Mouse (Mus musculus) fat pad, adult 2 months (tissue): ENCODE measurements at regions not wholly inside any gene's neighbourhood (a gene's known extent, or its start where the extent isn't known, plus 50 kb on each side); places are given as distances from the start of the nearest gene placed in this dataset.

ENCODE experiments used
- DNase-seq: peaks from one replicate; pipeline ENCODE4 v3.0.0-alpha.2; 2011; ENCODE audit warnings: low read depth, low spot score; ENCODE audit errors: extremely low read depth

DNA sequence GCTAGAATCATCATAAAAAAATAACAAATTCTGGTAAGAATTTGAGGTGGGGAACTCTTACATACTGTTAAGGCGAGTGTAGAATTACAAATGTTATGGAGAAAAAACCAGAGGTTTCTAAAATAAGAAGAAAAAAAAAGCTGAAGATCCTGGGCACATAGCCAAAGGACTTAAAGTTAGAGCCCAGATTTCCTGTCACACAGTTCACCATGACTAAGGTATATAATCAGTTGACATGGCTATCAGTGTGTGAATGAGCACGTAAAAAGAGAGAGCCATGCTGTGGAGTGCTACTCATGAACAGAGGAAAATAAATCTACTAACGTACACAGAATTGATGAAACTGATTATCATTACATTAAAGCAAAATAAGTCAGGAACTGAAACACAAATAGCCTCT, 715.1 kb downstream of the Pdcd6ip start:
- no peak for DNase-seq

- DNase-seq = no peak
These were observed 724.7 kb downstream of the Pdcd6ip start for GRCm38 (mm10) chr9:112983353-112983752.

DNA sequence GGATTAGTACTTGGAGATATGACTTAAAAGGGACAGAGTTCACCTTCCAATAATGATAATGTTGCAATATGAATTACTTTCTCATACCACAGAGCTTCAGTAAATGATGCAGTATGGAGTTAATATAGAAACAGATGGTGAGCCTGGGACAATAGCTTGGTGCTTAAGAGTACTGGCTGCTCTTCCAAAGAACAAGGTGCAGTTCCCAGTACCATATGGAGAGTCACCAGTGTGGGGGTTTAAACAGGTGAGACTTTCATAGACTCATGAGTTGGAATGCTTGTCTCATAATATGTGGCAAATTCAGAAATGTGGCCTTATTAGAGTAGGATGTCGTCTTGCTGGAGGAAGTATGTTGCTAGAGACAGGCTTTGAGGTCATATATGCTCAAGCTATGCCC, 715.8 kb upstream of the Arpp21 start:
- no peak for DNase-seq

DNA sequence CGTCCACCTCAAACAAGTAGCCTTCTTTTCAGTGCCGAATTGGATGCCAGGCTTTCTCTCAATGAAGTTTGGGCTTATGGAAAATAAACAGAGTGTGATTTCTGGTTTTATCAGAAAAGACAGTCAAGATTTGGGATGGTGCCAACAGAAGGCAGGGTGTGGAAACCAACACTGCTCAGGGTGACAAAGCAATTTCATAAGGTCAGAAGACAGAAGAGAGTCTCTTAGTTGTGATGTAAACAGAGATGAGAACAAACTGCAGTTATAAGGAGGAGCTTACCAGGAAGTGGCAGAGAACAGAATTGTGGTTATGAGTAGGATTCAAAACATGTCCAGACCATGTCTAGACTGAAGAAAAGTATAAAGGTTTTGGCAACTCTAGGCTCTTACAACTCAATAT, 714.3 kb upstream of the Arpp21 start:
- DNase-seq = peak; percentile 33

DNA sequence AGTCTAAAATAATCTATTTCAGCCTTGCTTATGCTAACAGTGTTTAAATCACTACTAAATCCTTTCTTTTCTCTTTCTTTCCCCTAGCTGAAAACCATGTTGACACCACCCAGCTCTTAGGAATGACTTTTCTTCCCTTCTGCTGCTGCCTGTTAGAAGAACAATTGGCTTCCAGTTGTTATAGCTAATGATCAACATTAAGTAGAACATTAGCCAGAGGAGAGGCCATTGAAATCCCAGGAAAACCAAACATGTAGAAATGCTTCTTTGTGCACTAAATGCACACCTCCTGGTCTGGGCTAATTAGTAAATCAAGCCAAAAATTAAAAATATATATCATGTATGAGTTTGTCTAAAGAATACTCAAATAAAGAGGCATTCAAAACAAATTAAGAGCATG, 703.0 kb upstream of the Arpp21 start:
- DNase-seq = no peak

DNA sequence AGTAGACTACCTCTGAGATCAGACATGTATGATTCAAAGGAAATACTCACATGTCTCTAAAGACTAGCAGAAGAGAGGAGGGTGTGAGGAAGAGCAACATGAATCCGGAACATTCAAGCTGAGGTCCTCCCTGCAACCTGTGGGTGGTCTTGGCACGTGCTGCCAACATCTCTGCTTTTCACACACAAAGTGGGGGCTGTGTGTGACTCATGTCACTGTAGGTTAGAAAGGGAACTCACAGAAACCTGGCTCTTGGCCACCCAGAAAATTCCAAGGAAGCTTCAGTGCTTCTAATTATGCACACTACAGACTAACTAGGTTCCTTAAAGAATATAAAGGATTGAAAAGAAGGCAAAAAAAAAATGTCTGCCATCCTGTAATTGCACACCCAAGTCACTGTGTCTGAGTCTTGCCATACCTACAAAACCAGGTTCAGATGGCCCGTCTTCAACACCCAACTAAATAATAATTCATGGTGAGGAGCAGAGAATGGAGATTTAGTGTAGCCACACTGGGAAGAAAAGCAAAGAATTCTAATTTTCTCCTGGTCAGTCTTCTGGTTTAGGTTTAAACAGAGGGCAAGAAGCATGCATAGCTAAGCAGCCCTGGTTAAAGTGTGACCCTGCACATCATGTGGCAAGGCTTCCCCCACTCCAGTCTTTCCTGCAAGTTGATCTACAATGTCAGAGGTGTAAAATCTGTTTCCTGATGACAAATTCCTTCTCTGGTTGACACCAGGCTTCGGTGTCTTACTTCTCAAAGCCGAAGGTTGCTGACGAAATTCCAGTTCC, 673.8 kb upstream of the Arpp21 start:
- DNase-seq = no peak

DNA sequence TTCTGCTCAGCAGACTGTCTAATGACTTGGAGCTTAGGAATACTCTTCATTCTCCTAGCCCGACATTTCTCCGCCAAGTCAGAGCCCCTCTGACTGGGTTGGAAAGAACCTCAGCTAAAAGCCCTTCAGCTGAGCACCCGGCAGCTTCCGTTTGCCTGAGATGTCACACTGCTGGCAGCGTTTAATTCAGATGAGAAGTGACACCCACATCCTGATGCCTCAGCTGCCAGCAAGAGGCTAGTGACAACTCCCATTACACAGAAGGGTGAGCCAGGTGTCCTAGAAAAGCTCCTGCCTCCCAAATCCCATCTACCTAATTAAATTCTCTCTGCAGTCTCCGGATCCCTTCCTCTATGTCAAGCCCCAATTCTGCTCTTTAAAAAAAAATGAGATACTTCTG, 670.2 kb upstream of the Arpp21 start:
- no peak for DNase-seq

DNA sequence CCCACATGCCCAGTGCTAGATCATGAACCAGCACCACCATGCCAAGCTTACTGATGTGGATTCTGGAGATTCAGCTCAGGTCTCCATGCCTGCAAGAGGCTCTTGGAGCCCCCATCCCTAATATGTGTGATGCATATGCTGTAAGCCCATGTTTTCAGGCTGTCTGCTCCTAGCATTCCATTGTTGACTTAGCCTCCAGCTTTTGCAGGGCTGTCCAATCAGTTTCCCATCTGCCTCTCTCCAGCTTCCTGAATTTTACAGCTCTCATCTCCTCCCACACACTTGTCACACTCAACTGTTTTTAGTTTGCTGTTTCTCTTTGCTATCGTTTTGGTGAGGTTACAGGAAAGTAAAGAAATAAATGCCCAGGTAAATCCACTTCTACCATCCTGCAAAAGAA, 629.2 kb upstream of the Arpp21 start:
- no peak for DNase-seq

DNA sequence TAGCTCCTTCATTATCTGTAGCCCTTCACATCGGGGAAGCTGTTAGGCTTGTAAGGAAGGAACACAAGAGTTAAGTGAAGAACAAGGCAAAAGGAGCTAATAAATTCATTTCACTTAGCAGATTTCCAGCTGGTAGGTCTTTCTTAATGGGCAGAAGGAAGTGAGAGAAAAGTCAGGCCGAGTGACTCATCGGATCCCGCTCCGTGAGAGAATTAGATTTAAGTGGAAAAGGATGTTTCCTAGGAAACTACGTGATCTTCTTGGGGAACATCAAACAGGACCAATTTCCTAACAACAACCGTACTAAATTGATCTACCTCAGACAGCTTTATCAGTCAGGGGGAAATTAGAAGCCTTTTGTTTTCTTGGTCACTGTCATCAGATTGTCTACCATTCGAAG, 625.4 kb upstream of the Arpp21 start:
- DNase-seq = no peak

GRCm38 (mm10) chr9:112860307-112860893, 624.7 kb upstream of the Arpp21 start:
- no peak for DNase-seq

DNA sequence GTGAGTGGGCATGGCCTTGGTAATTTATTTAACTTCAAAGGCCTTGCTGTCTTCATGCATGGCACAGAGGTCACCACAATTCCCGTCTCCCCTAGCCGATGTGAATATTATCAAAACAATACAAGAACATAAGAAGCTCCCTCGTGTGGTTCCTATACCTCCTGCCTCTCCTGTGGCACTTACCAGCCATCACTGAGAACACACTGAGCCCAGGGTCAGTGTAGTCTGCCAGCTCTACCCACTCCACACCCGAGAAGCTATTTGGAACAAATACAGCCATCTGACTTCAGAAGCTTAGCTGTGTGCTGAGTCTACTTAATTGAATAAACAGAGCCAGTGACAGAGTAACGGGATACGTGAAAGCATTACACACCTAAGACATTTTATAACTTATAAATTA, 605.7 kb upstream of the Arpp21 start:
- DNase-seq = no peak

DNA sequence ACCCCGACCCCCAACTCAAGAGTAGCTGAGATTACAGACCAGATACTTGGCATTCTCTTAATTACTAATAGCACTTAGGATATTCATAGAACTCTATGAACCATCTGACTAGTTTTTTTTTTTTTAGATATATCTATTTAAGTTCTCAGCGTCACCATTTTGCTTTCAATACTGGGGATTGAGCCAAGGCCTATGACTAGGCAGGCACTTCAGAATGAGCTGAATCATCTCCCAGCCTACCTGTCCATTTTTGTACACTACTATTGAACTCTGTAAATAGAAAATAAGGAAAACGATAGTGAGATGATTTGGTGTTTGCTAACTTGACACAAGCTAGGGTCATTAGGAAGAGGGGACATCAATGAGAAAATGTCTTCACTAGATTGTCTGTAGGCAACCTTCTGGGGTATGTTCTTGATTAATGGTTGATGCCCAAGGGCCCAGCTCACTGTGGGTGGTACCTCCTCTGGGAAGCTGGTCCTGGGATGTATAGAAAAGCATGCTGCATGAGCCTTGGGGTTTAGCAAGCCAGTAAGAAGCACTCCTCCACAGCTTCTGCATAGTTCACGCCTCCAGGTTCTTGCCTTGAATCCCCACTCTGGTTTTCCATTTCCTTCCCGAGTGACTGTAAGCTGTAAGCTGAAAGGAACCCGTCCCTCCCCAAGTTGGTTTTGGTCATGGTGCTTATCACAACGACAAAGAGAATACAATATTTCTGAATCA, 603.5 kb upstream of the Arpp21 start:
- DNase-seq = no peak

GRCm38 (mm10) chr9:112837563-112837962, 601.8 kb upstream of the Arpp21 start:
- DNase-seq = no peak

DNA sequence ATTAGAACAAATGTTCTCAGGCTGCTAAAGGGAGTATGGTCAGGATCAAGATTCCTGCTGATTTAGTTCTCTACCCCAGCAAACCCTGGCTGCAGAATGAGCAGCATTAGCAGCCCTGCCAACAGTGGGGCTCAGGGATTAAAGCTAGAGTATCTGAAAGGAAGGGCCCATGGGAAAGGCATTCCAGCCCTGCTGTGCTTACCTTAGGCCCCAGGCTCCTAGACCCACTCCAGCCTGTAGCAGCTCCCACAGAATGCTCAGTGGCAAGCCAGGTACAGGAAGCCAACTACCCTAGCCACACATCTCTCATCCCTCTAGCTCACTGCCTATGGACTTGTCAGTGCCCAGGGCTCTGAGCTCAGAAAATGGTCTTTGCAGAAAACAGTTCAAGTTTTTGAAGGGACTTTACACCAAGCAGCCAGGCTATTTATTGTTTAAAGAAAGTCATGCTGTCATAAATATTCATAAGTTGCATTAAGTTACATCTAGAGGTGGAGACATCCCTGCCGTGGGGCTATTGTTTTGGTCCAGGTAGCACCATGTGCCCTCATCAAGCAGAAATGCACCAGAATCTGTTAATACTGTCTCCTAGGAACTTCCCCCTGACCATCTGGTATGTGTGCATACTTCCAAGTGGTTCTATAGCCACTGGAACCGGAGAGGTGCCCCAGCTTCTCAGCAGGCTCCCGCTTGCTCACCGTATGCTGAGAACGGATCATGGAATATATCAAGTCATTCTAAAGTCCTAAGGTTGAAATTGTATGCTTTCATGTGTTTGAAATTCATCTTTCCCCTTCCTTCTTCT, 598.9 kb upstream of the Arpp21 start:
- DNase-seq = no peak

DNA sequence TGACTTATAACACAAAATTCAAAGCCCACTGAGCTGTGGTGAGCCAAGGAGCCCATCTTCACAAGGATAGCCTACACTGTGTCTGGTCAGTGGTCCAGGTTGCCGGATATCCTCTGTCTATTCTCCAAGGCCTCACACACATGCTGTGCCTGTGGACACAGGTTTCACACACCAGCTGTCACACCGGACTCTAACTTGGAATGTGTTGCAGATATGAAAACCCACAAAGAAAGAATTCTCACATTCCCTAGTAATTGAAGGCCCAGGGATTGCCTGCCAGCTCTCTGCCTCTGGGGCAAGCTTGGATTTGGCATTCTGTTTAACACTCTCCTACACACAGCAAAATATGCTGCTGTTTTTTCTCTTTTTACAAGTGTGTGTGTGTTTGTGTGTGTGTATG, 595.4 kb upstream of the Arpp21 start:
- DNase-seq = no peak

DNA sequence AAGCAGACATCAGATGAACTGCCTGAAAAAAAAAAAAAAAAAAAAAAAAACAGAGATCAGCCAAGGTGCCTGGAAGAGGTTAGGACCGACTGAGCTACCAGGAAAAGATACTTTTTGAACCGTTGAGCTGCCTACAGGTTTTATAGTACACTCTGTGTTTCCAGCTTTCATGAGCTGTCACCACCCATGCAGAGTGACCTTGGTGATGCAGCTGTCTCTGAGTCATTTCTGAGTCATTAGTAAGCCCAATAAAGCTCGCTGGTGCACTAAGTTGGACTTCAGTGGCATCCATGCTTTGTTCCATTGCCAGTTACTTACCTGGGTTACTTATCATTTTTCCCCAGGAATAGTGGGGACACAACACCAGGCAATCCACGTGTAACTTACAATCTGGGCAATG, 592.9 kb upstream of the Arpp21 start:
- DNase-seq = no peak

GRCm38 (mm10) chr9:112826592-112826991, 590.9 kb upstream of the Arpp21 start:
- no peak for DNase-seq

DNA sequence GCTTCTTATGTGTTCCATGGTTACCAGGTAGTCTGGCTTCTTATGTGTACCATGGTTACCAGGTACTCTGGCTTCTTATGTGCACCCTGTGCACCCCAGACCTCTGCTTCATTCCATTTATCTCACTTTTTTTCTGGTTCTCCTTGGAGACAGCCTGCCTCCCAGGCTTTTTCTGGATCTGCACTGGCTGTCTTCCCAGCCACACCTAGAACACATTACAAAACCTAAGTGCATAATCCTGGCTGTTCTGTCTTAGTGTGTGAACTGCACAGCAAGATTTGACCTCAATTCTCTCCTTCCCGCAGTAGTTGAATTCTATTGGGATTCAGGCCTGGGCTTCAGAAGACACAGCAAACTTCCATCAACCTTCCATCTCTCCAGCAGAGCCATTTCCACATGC, 586.2 kb upstream of the Arpp21 start:
- DNase-seq = no peak

DNA sequence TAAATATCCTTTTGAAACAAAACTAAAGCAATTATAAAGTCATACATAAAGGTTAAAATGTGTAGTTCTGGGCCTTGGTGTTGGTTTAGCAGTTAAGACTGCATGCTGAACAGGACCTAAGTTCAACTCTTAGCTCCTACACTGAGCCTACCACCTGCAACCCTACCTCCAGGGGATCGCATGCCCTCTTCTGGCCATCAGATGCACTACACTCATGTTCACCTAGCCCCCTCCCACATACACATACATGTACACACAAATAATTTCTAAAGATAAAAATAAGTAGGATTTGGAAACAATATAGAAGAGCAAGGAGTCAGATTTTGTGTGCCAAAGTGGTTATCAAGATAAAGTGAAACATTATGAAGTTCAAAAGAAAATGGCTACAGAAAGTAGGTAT, 576.2 kb upstream of the Arpp21 start:
- DNase-seq = no peak

GRCm38 (mm10) chr9:112799583-112800220, 564.0 kb upstream of the Arpp21 start:
- DNase-seq = no peak

GRCm38 (mm10) chr9:112793537-112793936, 557.8 kb upstream of the Arpp21 start:
- no peak for DNase-seq
